Mouse (Mus musculus) gastrocnemius, adult 2 months (tissue): ENCODE measurements at regions not wholly inside any gene's neighbourhood (a gene's known extent, or its start where the extent isn't known, plus 50 kb on each side); places are given as distances from the start of the nearest gene placed in this dataset.

Experiments used
- DNase-seq: peaks from one replicate; pipeline ENCODE4 v3.0.0; 2022
- H3K27ac ChIP-seq: fragments of 200-600 bp; 2 replicates; pipeline ENCODE4 v1.8.1; 2022; ENCODE audit warnings: mild to moderate bottlenecking
- H3K4me3 ChIP-seq: fragments of 200-600 bp; 2 replicates; pipeline ENCODE4 v1.8.1; 2022; ENCODE audit warnings: mild to moderate bottlenecking, moderate library complexity
- CTCF ChIP-seq: fragments of 200-600 bp; IDR thresholded peaks from 2 replicates; pipeline ENCODE4 v1.8.1; 2022; ENCODE audit warnings: antibody characterized with exemption, mild to moderate bottlenecking, moderate library complexity
- intact Hi-C: fragments of 180-260 bp; cut with DNase I; formaldehyde crosslinking; loops from one replicate; pipeline ENCODE4 v1.15.1; 2025

GRCm38 (mm10) chr9:120628794-120629560, 57.7 kb downstream of the Rpl14 start:
- intact Hi-C loops, result no loop called here
- Histone ChIP-seq H3K4me3 (no peak overlapping the region), H3K27ac (no peak overlapping the region)
- DNase-seq, result no peak
- no peak for TF ChIP-seq CTCF

GRCm38 (mm10) chr9:120629609-120630008, 58.4 kb downstream of the Rpl14 start:
- Histone ChIP-seq H3K27ac (no peak overlapping the region), H3K4me3 (no peak overlapping the region)
- no peak for TF ChIP-seq CTCF
- DNase-seq, result no peak
- intact Hi-C loops, result no loop called here

- intact Hi-C loops, result no loop called here
- no peak overlapping the region for H3K4me3 ChIP-seq
- no peak for TF ChIP-seq CTCF
- peak overlapping the region; percentile 40; the same call in 1 of the 2 replicates for H3K27ac ChIP-seq
- peak; percentile 41 for DNase-seq
Observed at GRCm38 (mm10) chr9:120632821-120633220, 61.6 kb downstream of the Rpl14 start.

- intact Hi-C loops, result no loop called here
- no peak for DNase-seq
- no peak for TF ChIP-seq CTCF
- no peak overlapping the region for H3K4me3 ChIP-seq
- H3K27ac ChIP-seq, result no peak overlapping the region
Observed at GRCm38 (mm10) chr9:120642656-120643055, 71.4 kb downstream of the Rpl14 start.

- Histone ChIP-seq H3K4me3 (no peak overlapping the region), H3K27ac (no peak overlapping the region)
- DNase-seq, result no peak
- intact Hi-C loops, result no loop called here
- no peak for TF ChIP-seq CTCF
Observed at GRCm38 (mm10) chr9:120643371-120643770, 72.1 kb downstream of the Rpl14 start.

- no peak for DNase-seq
- no peak overlapping the region for H3K4me3 ChIP-seq
- no peak for TF ChIP-seq CTCF
- H3K27ac ChIP-seq, result no peak overlapping the region
- intact Hi-C loops, result no loop called here
Observed at GRCm38 (mm10) chr9:120645776-120646175, 74.5 kb downstream of the Rpl14 start.

- intact Hi-C loops, result no loop called here
- no peak for DNase-seq
- Histone ChIP-seq H3K4me3 (no peak overlapping the region), H3K27ac (0 out of 2 replicates have a peak overlapping the region, but pooled peaks have one; percentile 16)
- TF ChIP-seq CTCF, result no peak
Observed at GRCm38 (mm10) chr9:120646806-120647667, 75.8 kb downstream of the Rpl14 start.

- TF ChIP-seq CTCF, result no peak
- intact Hi-C loops, result no loop called here
- no peak overlapping the region for H3K27ac ChIP-seq
- no peak for DNase-seq
- H3K4me3 ChIP-seq, result no peak overlapping the region
Observed at GRCm38 (mm10) chr9:120647668-120647955, 76.4 kb downstream of the Rpl14 start.

GRCm38 (mm10) chr9:120652733-120653132, 81.5 kb downstream of the Rpl14 start:
- DNase-seq, result no peak
- no peak overlapping the region for H3K4me3 ChIP-seq
- no peak overlapping the region for H3K27ac ChIP-seq
- intact Hi-C loops, result no loop called here
- TF ChIP-seq CTCF, result no peak

- DNase-seq, result no peak
- no peak for TF ChIP-seq CTCF
- Histone ChIP-seq H3K27ac (no peak overlapping the region), H3K4me3 (no peak overlapping the region)
- intact Hi-C loops, result no loop called here
Observed at GRCm38 (mm10) chr9:120653170-120653569, 81.9 kb downstream of the Rpl14 start.

- DNase-seq, result no peak
- no peak for TF ChIP-seq CTCF
- H3K4me3 ChIP-seq, result no peak overlapping the region
- intact Hi-C loops, result no loop called here
- no peak overlapping the region for H3K27ac ChIP-seq
Observed at GRCm38 (mm10) chr9:120654736-120655135, 83.5 kb downstream of the Rpl14 start.

- Histone ChIP-seq H3K27ac (no peak overlapping the region), H3K4me3 (no peak overlapping the region)
- TF ChIP-seq CTCF, result peak; percentile 61
- intact Hi-C loops, result no loop called here
- DNase-seq, result no peak
Observed at GRCm38 (mm10) chr9:120656976-120657375, 85.7 kb downstream of the Rpl14 start.

- intact Hi-C loops, result no loop called here
Observed at GRCm38 (mm10) chr9:120657786-120658185, 86.5 kb downstream of the Rpl14 start.

More at GRCm38 (mm10) chr9:120657786-120658185, 86.5 kb downstream of the Rpl14 start:
- no peak for DNase-seq
- TF ChIP-seq CTCF, result no peak
- no peak overlapping the region for H3K4me3 ChIP-seq
- peak overlapping the region; percentile 49; the same call in 1 of the 2 replicates for H3K27ac ChIP-seq
